Mouse (Mus musculus) kidney, adult 10 weeks (tissue): ENCODE measurements around the gene Gm21818. TPM values are rescaled to one million over a fixed set of nuclear protein-coding genes. Genes with fewer than 3 reads are reported as not detected.

Experiments
- polyA plus RNA-seq: library from polyadenylated mRNA; stranded (reverse); fragments of 350-450 nt; fragmentation: Illumina TruSeq; extraction: RNeasy Lipid Tissue Mini Kit (QIAGEN cat#74804); gene quantifications from one replicate; pipeline ENCODE4 v1.2.3, GENCODE M21; 2014; ENCODE audit warnings: low read depth, low replicate concordance

Gene Gm21818
- polyA plus RNA-seq = not detected

DNA sequence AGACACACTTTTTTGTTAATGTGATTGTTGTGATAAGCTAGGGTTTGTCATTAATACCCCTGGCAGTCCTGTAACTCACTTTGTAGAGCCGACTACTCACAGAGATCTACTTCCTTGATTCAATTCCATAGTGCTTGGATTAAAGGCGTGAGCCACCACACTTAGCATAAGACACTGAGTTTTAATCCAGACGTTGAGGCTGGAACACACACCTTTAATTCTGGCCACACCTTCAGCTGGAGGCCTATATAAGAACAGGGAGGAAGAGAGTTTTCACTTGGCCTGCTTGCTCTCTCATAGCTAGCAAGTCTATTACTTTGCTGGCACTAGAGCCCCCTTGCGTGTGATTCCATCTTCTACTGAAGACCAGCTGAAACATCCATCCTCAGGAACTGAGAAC, at the start of gene Gm21818:
Gm21818 (plus strand) TSS at position 301 of the 400 bp plus-strand sequence.

DNA sequence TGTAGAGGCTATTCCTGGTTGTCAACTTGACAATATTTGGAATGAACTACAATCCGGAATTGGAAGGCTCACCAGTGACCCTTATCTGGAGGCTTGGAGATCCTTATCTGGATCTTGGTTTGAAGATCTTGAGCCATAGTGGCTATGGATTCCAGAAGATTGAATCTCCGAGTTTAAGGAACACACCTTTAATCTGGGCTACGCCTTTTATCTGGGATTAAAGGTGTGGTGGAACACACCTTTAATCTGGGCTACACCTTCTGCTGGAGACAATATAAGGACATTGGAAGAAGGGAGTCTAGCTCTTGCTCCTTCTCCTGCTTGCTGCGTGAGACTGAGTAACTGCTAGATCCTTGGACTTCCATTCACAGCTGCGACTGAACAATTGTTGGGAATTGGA, 32.3 kb upstream of the Gm21818 start, which contains the start of gene Gm20767:
Gm20767 (plus strand) TSS at position 301 of the 400 bp plus-strand sequence.

DNA sequence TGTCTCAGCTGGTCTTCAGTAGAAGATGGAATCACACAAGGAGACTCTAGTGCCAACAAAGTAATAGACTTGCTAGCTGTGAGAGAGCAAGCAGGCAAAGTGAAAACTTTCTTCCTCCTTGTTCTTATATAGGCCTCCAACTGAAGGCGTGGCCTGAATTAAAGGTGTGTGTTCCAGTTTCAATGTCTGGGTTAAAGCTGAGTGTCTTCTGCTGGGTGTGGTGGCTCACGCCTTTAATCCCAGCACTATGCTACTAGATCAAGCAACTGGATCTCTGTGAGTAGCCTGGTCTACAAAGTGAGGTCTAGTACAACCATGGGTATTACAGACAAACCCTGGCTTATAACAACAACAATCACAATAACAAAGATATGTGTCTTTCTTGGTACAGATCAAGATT, 43.6 kb downstream of the Gm21818 start, which contains the start of gene Gm21762:
Gm21762 (minus strand) TSS at position 101 of the 400 bp plus-strand sequence.

Other genes with a start within 250 kb of the Gm21818 start
- gene Gm21761, start 243.2 kb upstream of the Gm21818 start, polyA plus RNA-seq = not detected
- gene B020031M17Rik, start 221.6 kb upstream of the Gm21818 start, polyA plus RNA-seq = not detected
- gene Gm36079, start 145.4 kb upstream of the Gm21818 start, polyA plus RNA-seq = not detected
- gene Gm21188, start 120.2 kb upstream of the Gm21818 start, polyA plus RNA-seq = 0.36 TPM
- gene Gm20767, start 32.2 kb upstream of the Gm21818 start, polyA plus RNA-seq = not detected
- not detected for gene Gm21762, start 43.5 kb downstream of the Gm21818 start, polyA plus RNA-seq
- gene Gm21731, start 66.7 kb downstream of the Gm21818 start, polyA plus RNA-seq = not detected
- gene AF067061, start 90.7 kb downstream of the Gm21818 start, polyA plus RNA-seq = not detected
- not detected for gene BC147527, start 128.0 kb downstream of the Gm21818 start, polyA plus RNA-seq
- gene Tcstv3, start 144.4 kb downstream of the Gm21818 start, polyA plus RNA-seq = not detected